Mouse (Mus musculus) cerebellum, postnatal 25 days (tissue): ENCODE measurements around the gene Eif4a1.
"Not testable (repeated sequence)": the region's sequence is repeated elsewhere in the genome, so short reads cannot be mapped to it uniquely, and the experiment has no call there.

Experiments
- DNase-seq, 2 experiments: peaks; one replicate each; pipeline ENCODE4 v3.0.0; 2021; ENCODE audit warnings: mixed read lengths in 2 of 2

The Eif4a1 gene

GRCm38 (mm10) chr11:69672211-69672706 is at the start of gene Eif4a1:
Gene Eif4a1, minus strand, starts transcription at chr11:69672423.
- peak; percentile 100 for DNase-seq

GRCm38 (mm10) chr11:69720852-69721251 is 48.6 kb upstream of the Eif4a1 start:
- DNase-seq = no peak

- no peak for DNase-seq
These were observed 47.2 kb upstream of the Eif4a1 start for GRCm38 (mm10) chr11:69719423-69719822.

- no peak for DNase-seq
These were observed 46.4 kb upstream of the Eif4a1 start for GRCm38 (mm10) chr11:69718661-69719060.

- DNase-seq = no peak
These were observed 44.7 kb upstream of the Eif4a1 start for GRCm38 (mm10) chr11:69716953-69717352.

DNA sequence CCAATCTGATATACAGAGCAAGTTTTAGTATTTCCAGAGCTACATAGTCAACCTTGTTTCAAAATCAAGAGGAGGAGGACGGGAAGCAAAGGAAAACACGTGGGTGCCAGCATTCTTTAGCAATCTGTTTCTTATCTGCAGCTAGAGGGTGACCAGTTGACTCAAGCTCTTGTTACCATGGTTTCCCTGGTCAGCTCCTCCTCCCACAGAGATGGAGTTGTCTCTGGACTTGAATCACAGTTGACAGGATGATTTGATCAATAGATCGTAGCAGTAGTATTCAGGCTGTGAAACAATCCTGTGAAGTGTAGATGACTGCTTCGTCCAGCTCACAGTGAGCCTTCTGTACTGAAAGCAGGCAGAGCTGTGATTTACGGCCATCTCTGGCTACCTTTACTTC is 43.7 kb upstream of the Eif4a1 start:
- DNase-seq = no peak

DNA sequence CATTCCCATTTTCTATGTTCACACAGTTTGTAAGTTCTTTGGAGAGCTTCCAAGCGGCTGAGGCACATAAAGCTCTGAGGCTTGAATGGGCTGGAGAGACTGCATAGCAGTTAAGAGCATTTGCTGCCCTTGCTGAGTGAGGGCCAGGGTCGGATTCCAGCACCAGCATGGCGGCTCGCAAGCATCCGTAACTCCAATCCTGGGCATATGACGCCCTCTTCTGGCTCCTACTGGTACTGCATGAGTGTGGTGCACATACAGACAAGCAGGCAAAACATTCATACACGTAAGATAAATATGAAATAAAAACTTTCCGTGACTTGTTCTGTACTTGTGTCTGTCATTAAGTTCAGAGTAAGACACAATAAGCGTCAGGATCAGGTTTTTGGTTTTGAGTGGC is 43.3 kb upstream of the Eif4a1 start:
- peak; percentile 30 to 57 for DNase-seq

DNA sequence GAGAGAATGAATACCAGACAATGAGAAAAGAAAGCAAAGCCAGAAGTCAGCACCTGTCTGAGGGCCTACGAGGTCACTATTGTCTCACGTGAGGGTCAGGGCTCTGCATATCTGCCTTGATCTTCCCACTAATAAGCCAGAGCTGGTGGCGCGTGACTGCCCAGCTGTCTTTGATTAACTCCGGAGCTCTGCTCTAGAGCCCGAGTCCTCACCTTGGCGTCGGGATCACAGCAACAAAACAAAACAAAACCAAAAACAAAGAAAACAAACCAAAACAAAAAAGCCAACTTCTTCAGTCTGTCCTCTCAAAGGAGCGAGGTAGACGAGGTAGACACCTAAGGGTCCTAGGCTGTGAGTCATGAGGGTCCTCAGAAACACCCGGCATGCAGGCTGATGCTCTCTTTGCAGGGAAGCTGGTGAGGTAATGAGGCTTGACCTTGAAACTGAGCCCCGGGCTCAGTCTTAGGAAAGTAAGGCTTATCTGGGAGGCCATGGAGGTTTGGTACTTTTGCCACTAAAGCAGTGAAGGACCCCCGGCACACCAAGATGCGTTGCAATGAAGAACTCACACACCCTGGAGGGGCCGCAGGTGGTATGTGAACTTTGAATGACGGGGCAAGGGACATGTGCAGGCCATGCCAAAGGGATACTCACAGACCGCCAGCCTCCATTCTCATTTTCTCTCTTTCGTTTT is 42.6 kb upstream of the Eif4a1 start:
- DNase-seq = no peak

- DNase-seq = no peak
These were observed 40.9 kb upstream of the Eif4a1 start for GRCm38 (mm10) chr11:69712954-69713672.

- no peak for DNase-seq
These were observed 38.9 kb upstream of the Eif4a1 start for GRCm38 (mm10) chr11:69711082-69711481.

GRCm38 (mm10) chr11:69710470-69710869 is 38.2 kb upstream of the Eif4a1 start:
- DNase-seq = no peak

- peak; percentile 31 to 38 for DNase-seq
These were observed 37.6 kb upstream of the Eif4a1 start for GRCm38 (mm10) chr11:69709554-69710446.

DNA sequence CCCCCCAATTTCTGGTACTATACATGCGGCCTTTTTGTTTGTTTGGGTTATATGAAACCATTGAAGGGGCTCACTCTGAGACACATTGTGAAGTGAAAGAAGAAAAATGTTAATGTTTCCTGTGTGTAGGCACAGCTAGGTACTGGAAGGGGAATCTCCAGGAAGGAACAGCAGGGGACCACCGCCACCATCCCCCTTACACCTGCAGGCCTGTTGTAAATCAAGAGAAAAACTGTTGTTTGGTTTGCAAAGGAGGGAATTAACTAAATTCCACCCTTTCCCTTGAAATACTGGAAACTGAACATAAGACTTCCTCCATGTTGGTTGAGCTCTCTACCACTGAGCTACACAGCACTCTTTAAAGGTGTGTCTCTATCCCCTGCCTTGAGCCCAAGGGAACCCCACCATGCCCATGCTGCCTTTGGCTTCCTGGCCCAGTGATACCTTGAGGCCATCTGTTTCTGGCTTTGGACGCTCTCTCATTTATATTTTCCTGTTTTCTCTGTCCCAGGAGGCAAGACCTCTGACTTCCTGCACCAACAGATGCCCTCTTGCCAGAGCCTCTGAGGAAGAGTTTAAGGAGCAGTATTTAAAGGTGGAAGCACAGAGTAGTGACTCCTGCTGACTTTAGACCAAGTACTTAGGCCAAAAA is 36.5 kb upstream of the Eif4a1 start:
- peak; percentile 36 to 49 for DNase-seq

DNA sequence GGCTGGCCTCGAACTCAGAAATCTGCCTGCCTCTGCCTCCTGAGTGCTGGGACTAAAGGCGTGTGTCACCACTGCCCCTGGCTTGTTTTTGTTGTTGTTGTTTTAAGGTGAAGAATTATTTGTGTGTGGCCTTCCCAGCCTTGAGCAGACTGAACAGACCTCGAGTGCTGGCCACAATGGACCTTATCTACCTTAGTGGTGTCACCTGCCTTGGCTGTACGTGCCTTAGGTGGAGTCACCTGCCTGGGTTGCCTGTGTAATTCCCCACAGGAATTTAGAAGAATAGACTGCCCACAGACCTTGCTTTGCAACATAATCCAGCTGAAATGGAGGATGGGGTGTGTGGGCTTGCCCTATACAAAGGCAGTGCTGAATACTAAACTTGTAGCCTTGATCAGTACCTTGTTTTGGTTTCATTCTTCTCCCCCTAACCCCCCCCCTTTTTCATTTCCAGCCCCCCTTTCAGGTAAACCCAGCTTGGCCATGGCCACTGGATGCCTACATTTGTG is 35.7 kb upstream of the Eif4a1 start:
- no peak for DNase-seq

GRCm38 (mm10) chr11:69707480-69707847 is 35.2 kb upstream of the Eif4a1 start:
- no peak for DNase-seq

DNA sequence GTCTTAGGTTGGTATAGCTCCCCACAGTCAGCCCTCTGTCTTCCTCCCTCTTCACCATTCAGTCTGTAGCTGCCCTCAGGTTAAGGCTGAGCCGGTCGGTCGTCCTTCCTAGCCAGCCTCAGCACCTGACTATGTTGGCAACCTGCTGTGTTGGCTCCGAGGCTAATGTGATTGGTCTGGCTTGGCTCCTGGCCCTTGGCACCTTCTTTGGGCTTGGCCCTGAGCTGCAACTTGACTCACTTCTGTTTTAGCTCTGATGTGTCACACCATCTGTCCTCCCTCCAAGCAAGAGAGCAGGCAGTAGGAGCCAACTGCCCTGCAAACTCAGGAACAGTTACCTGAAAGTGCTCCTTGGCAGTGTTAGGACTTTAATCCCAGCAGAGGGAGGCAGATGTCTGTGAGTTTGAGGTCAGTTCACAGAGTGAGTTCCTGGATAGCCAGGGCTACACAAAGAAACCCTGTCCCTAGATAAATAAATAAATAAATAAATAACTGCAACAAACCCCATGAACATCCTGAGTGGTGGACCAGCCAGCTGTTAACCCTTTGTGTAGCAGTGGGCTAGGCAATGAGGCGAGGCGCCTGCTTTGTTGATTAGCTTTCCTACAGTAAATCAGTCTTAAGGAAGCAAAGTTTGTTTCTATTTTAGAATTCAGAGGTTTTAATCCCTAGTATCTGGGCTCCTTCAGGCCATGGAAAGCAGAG is 34.7 kb upstream of the Eif4a1 start:
- peak; percentile 98 for DNase-seq

- DNase-seq = no peak
These were observed 32.4 kb upstream of the Eif4a1 start for GRCm38 (mm10) chr11:69704613-69705010.

GRCm38 (mm10) chr11:69703814-69704612 is 31.8 kb upstream of the Eif4a1 start:
- no peak for DNase-seq

- DNase-seq = not testable (repeated sequence)
These were observed 31.2 kb upstream of the Eif4a1 start for GRCm38 (mm10) chr11:69703381-69703780.

- not testable (repeated sequence) for DNase-seq
These were observed 30.7 kb upstream of the Eif4a1 start for GRCm38 (mm10) chr11:69702886-69703285.

DNA sequence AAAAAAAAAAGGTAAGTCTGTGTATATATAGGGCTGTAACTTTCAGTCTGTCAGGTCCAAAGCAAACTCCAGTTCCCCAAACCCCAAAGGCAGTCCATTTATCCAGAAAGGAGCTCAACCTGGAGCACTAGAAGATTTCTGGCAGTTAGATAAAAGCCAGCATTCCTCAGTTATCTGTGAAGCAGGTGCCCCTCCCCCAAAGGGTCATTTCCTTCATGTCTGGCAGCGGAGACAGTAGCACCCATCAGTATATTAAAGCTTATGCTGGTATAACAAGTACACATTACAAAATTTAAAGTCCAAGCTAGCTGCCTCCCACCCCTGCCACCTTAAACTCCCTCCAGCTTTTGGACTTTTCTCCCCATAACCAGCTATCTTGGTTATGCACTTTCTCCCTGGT is 27.4 kb upstream of the Eif4a1 start:
- no peak for DNase-seq
